Mouse (Mus musculus) liver, embryonic 14.5 days (tissue): Measurements from ENCODE around the gene Smg5. TPM values are rescaled to one million over a fixed set of nuclear protein-coding genes. Genes with fewer than 3 reads are reported as not detected.
"Not testable (repeated sequence)": the region's sequence is repeated elsewhere in the genome, so short reads cannot be mapped to it uniquely, and the experiment has no call there.

Experiments
- ATAC-seq: fragments of 200-750 bp; cut with Nextera tagmentation; 2 replicates; pipeline ENCODE4 v1.8.0; 2017; ENCODE audit warnings: moderate number of reproducible peaks, mild to moderate bottlenecking, moderate library complexity; ENCODE audit not compliant: insufficient read depth
- DNase-seq, 3 experiments: peaks; one replicate each; pipeline ENCODE4 v3.0.0-alpha.2; 2012 to 2013; ENCODE audit warnings: low read depth in 3 of 3, low spot score in 3 of 3
- H3K27ac ChIP-seq: fragments of 300-500 bp; sonication (generic); 2 replicates; pipeline ENCODE4 v1.5.1; 2014; ENCODE audit warnings: moderate library complexity, mild to moderate bottlenecking, control low read depth, inconsistent platforms
- H3K27me3 ChIP-seq: fragments of 300-500 bp; sonication (generic); 2 replicates; pipeline ENCODE4 v1.6.1; 2014; ENCODE audit warnings: mild to moderate bottlenecking, low read length, moderate library complexity; ENCODE audit not compliant: control insufficient read depth, insufficient read depth
- H3K36me3 ChIP-seq: fragments of 300-500 bp; sonication (generic); replicated peaks from 2 replicates; pipeline ENCODE4 v1.6.1; 2014; ENCODE audit warnings: low read depth; ENCODE audit not compliant: control insufficient read depth, insufficient read depth
- H3K4me1 ChIP-seq, 2 experiments: fragments of 200-500 bp in 1 of 2; fragments of 300-500 bp in 1 of 2; sonication (generic) in 1 of 2; replicated peaks; 2 replicates each; pipeline ENCODE4 v1.6.1; 2012 to 2014; ENCODE audit warnings: antibody characterized with exemption in 1 of 2, inconsistent platforms in 1 of 2, low read length in 1 of 2; ENCODE audit not compliant: control insufficient read depth in 2 of 2, insufficient read depth in 2 of 2
- H3K4me2 ChIP-seq: fragments of 300-500 bp; sonication (generic); 2 replicates; pipeline ENCODE4 v1.6.1; 2014; ENCODE audit warnings: low read depth, mild to moderate bottlenecking, control low read depth, moderate library complexity
- H3K4me3 ChIP-seq, 2 experiments: fragments of 200-500 bp in 1 of 2; fragments of 300-500 bp in 1 of 2; sonication (generic) in 1 of 2; 2 replicates each; pipeline ENCODE4 v1.5.1; 2012 to 2014; ENCODE audit warnings: low read depth in 2 of 2, low read length in 2 of 2, mild to moderate bottlenecking in 2 of 2, control low read depth in 1 of 2, inconsistent platforms in 1 of 2, moderate library complexity in 1 of 2; ENCODE audit not compliant: insufficient read depth in 1 of 2
- H3K9ac ChIP-seq: fragments of 300-500 bp; sonication (generic); replicated peaks from 2 replicates; pipeline ENCODE4 v1.6.1; 2014; ENCODE audit warnings: mild to moderate bottlenecking, control low read depth, moderate library complexity
- H3K9me3 ChIP-seq: fragments of 300-500 bp; sonication (generic); 2 replicates; pipeline ENCODE4 v1.6.1; 2016; ENCODE audit warnings: low read length, mixed read lengths; ENCODE audit not compliant: control insufficient read depth
- WGBS: fragments of 180-500 bp; shearing (Covaris S2); extraction: QIAGEN DNeasy Blood & Tissue Kit; methylation state at CpG from one replicate; pipeline ENCODE4 v1.1.7; 2014; ENCODE audit not compliant: insufficient replicate concordance; 5-methylcytosine and 5-hydroxymethylcytosine counted together
- polyA plus RNA-seq, 2 experiments: library from polyadenylated mRNA; depleted of rRNA in 1 of 2; stranded (reverse) in 1 of 2; unstranded in 1 of 2; fragments of >200 nt; fragmentation: Nextera tagmentation in 1 of 2; extraction: Ambion mirVana in 1 of 2; gene quantifications; 2 replicates each; pipeline versions ENCODE4 v1.2.1 to v1.2.3; 2012 to 2014

Smg5 gene
- polyA plus RNA-seq, 2 experiments, result 18.8 to 33.6 TPM

GRCm38 (mm10) chr3:88375750-88376626 is 39.9 kb downstream of the Smg5 start:
- not testable (repeated sequence) for H3K27ac ChIP-seq, H3K36me3 ChIP-seq, H3K27me3 ChIP-seq, H3K4me3 ChIP-seq, H3K9ac ChIP-seq, H3K9me3 ChIP-seq, H3K4me1 ChIP-seq
- peak overlapping the region; percentile 22; the same call in 1 of the 2 replicates for H3K4me2 ChIP-seq
- DNase-seq (peak in 1 of 3 experiments; percentile 27), ATAC-seq (peak; percentile 78)
- WGBS, result 8% methylated on average over 18 of the region's 19 CpGs

GRCm38 (mm10) chr3:88376644-88377043 is 40.6 kb downstream of the Smg5 start:
- DNase-seq, H3K4me3 ChIP-seq, H3K36me3 ChIP-seq, H3K27me3 ChIP-seq, H3K27ac ChIP-seq, H3K9me3 ChIP-seq, H3K4me1 ChIP-seq, ATAC-seq, H3K4me2 ChIP-seq, H3K9ac ChIP-seq: not testable (repeated sequence)
- WGBS, result 32% methylated on average over 5 of the region's 7 CpGs

- H3K4me2 ChIP-seq, H3K9ac ChIP-seq, H3K27me3 ChIP-seq, ATAC-seq, H3K36me3 ChIP-seq, H3K9me3 ChIP-seq, H3K4me1 ChIP-seq, DNase-seq, H3K27ac ChIP-seq, H3K4me3 ChIP-seq: not testable (repeated sequence)
- WGBS, result 43% methylated on average over 4 of the region's 5 CpGs
Observed at GRCm38 (mm10) chr3:88378599-88378998, 42.5 kb downstream of the Smg5 start, which contains the start of gene Bglap2. Bglap2 (minus strand) TSS chr3:88378699.

- 18% methylated on average over 17 of the region's 22 CpGs for WGBS
- not testable (repeated sequence) for H3K4me3 ChIP-seq, H3K9me3 ChIP-seq, H3K27me3 ChIP-seq, H3K4me1 ChIP-seq, H3K9ac ChIP-seq, DNase-seq, H3K27ac ChIP-seq, H3K36me3 ChIP-seq
- H3K4me2 ChIP-seq, result peak overlapping the region; percentile 29; the same call in 1 of the 2 replicates
- peak; percentile 66 for ATAC-seq
Observed at GRCm38 (mm10) chr3:88381389-88382315, 45.6 kb downstream of the Smg5 start.

DNA sequence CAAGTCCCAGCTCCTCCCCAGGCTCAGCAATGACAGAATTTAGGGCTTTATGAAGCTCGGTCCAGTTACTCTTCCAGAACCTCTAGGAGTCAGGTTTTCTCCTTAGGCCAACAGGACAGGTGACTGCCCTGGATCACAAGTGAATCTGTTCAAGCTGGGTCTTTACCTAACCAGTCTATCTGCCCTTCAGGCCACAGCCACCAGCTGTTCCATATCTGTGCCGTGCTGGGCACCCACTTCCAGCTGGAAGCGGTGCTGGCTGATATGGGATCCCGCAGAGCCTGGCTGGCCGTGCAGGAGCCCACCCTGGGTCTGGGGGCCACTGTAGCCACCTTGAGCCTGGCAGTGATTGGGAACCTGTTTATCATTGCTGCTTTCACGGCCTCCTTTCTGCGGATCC is 46.3 kb downstream of the Smg5 start:
- not testable (repeated sequence) for H3K36me3 ChIP-seq, DNase-seq, H3K4me2 ChIP-seq, H3K4me3 ChIP-seq, H3K4me1 ChIP-seq, H3K9ac ChIP-seq, H3K27me3 ChIP-seq, H3K27ac ChIP-seq, H3K9me3 ChIP-seq
- 0 out of 2 replicates have a peak, but pooled peaks have one; percentile 6 for ATAC-seq
- 14% methylated on average over 1 of the region's 7 CpGs for WGBS
